Mouse (Mus musculus) MEL (cell line): ENCODE measurements at regions not wholly inside any gene's neighbourhood (a gene's known extent, or its start where the extent isn't known, plus 50 kb on each side); places are given as distances from the start of the nearest gene placed in this dataset.

Experiments used
- DNase-seq: peaks from one replicate; pipeline ENCODE4 v3.0.0; 2011; ENCODE audit warnings: low read depth, low spot score
- H3K27ac ChIP-seq: 2 replicates; pipeline ENCODE4 v1.5.1; 2012; ENCODE audit warnings: low read depth, mild to moderate bottlenecking, control low read depth, low read length, moderate library complexity; ENCODE audit not compliant: control insufficient read depth
- H3K27me3 ChIP-seq, 2 experiments: fragments of 150-350 bp in 1 of 2; sonication (generic) in 1 of 2; 2 replicates each; pipeline ENCODE4 v1.6.1; 2012; ENCODE audit warnings: low read length in 2 of 2, mild to moderate bottlenecking in 2 of 2, improper control_type of control experiment in 1 of 2, moderate library complexity in 1 of 2; ENCODE audit not compliant: insufficient read depth in 2 of 2, control insufficient read depth in 1 of 2
- H3K36me3 ChIP-seq, 2 experiments: 2 replicates each; pipeline ENCODE4 v1.6.1; 2012 to 2014; ENCODE audit warnings: low read length in 2 of 2, improper control_type of control experiment in 1 of 2, inconsistent platforms in 1 of 2, mild to moderate bottlenecking in 1 of 2; ENCODE audit not compliant: insufficient read depth in 2 of 2, control insufficient read depth in 1 of 2
- H3K4me1 ChIP-seq, 2 experiments: fragments of 150-350 bp in 1 of 2; sonication (generic) in 1 of 2; 2 replicates each; pipeline ENCODE4 v1.6.1; 2012; ENCODE audit warnings: low read length in 2 of 2, improper control_type of control experiment in 1 of 2, mild to moderate bottlenecking in 1 of 2; ENCODE audit not compliant: insufficient read depth in 2 of 2, control insufficient read depth in 1 of 2
- H3K4me3 ChIP-seq, 2 experiments: fragments of 150-350 bp in 1 of 2; sonication (generic) in 1 of 2; 2 replicates each; pipeline ENCODE4 v1.5.1; 2012; ENCODE audit warnings: low read depth in 2 of 2, low read length in 2 of 2, mild to moderate bottlenecking in 2 of 2, moderate library complexity in 2 of 2, control low read depth in 1 of 2, improper control_type of control experiment in 1 of 2; ENCODE audit not compliant: control insufficient read depth in 1 of 2, insufficient read depth in 1 of 2
- H3K79me2 ChIP-seq: 2 replicates; pipeline ENCODE4 v1.6.1; 2012; ENCODE audit warnings: mild to moderate bottlenecking, low read length, moderate library complexity; ENCODE audit not compliant: control insufficient read depth, poor library complexity, insufficient read depth
- H3K9ac ChIP-seq: 2 replicates; pipeline ENCODE4 v1.6.1; 2012; ENCODE audit warnings: low read depth, mild to moderate bottlenecking, control low read depth, low read length, moderate library complexity; ENCODE audit not compliant: control insufficient read depth, poor library complexity, severe bottlenecking
- H3K9me3 ChIP-seq: fragments of 150-350 bp; sonication (generic); replicated peaks from 2 replicates; pipeline ENCODE4 v1.6.1; 2012; ENCODE audit warnings: mild to moderate bottlenecking, low read length, improper control_type of control experiment, moderate library complexity; ENCODE audit not compliant: insufficient read depth
- CHD2 ChIP-seq: IDR thresholded peaks from 2 replicates; pipeline ENCODE4 v1.6.1; 2011; ENCODE audit warnings: low read length, improper control_type of control experiment
- ELF1 ChIP-seq: IDR thresholded peaks from 2 replicates; pipeline ENCODE4 v1.6.1; 2014; ENCODE audit warnings: low read depth, mild to moderate bottlenecking, inconsistent platforms, low read length, improper control_type of control experiment, moderate library complexity
- GABPA ChIP-seq: IDR thresholded peaks from 2 replicates; pipeline ENCODE4 v1.6.1; 2012; ENCODE audit warnings: low read depth, mild to moderate bottlenecking, inconsistent platforms, low read length, improper control_type of control experiment, moderate library complexity
- HCFC1 ChIP-seq: IDR thresholded peaks from 2 replicates; pipeline ENCODE4 v1.6.1; 2012; ENCODE audit warnings: low read depth, mild to moderate bottlenecking, inconsistent platforms, low read length, improper control_type of control experiment, moderate library complexity
- JUND ChIP-seq: IDR thresholded peaks from 2 replicates; pipeline ENCODE4 v1.6.1; 2011; ENCODE audit warnings: low read depth, mild to moderate bottlenecking, improper control_type of control experiment, low read length
- MAZ ChIP-seq: IDR thresholded peaks from 2 replicates; pipeline ENCODE4 v1.6.1; 2012; ENCODE audit warnings: low read depth, mild to moderate bottlenecking, inconsistent platforms, low read length, improper control_type of control experiment
- MYC ChIP-seq: IDR thresholded peaks from 2 replicates; pipeline ENCODE4 v1.6.1; 2011; ENCODE audit warnings: low read depth, mild to moderate bottlenecking, low read length, improper control_type of control experiment, moderate library complexity
- POLR2AphosphoS5 ChIP-seq: IDR thresholded peaks from 2 replicates; pipeline ENCODE4 v1.6.1; 2012; ENCODE audit warnings: low read depth, borderline replicate concordance, mild to moderate bottlenecking, inconsistent platforms, low read length, moderate library complexity, mixed read lengths
- SIN3A ChIP-seq: IDR thresholded peaks from 2 replicates; pipeline ENCODE4 v1.6.1; 2012; ENCODE audit warnings: low read length, improper control_type of control experiment, inconsistent platforms
- SMC3 ChIP-seq: IDR thresholded peaks from 2 replicates; pipeline ENCODE4 v1.6.1; 2011; ENCODE audit warnings: low read depth, low read length, improper control_type of control experiment
- TAL1 ChIP-seq: IDR thresholded peaks from 2 replicates; pipeline ENCODE4 v1.6.1; 2012; ENCODE audit warnings: mild to moderate bottlenecking, inconsistent platforms, low read length, moderate library complexity, mixed read lengths
- TBP ChIP-seq: IDR thresholded peaks from 2 replicates; pipeline ENCODE4 v1.8.0; 2011; ENCODE audit warnings: low read depth, low read length, improper control_type of control experiment
- TCF12 ChIP-seq: IDR thresholded peaks from 2 replicates; pipeline ENCODE4 v1.6.1; 2014; ENCODE audit warnings: low read depth, mild to moderate bottlenecking, inconsistent platforms, low read length, improper control_type of control experiment, moderate library complexity
- USF2 ChIP-seq, 2 experiments: IDR thresholded peaks; 2 replicates each; pipeline ENCODE4 v1.6.1; 2011 to 2012; ENCODE audit warnings: improper control_type of control experiment in 2 of 2, low read length in 2 of 2, borderline replicate concordance in 1 of 2, inconsistent platforms in 1 of 2, low read depth in 1 of 2, mild to moderate bottlenecking in 1 of 2; ENCODE audit not compliant: insufficient read depth in 1 of 2
- ZMIZ1 ChIP-seq: IDR thresholded peaks from 2 replicates; pipeline ENCODE4 v1.6.1; 2012; ENCODE audit warnings: low read depth, mild to moderate bottlenecking, inconsistent platforms, low read length, improper control_type of control experiment, moderate library complexity

- Histone ChIP-seq H3K9me3 (no peaks in the 10 kb centered on the region), H3K4me1 (no peaks in the 10 kb centered on the region), H3K27ac (no peak overlapping the region), H3K36me3 (no peaks in the 10 kb centered on the region), H3K79me2 (no peaks in the 10 kb centered on the region), H3K27me3 (no peaks in the 10 kb centered on the region), H3K4me3 (no peak overlapping the region), H3K9ac (no peak overlapping the region)
- no peak for DNase-seq
- TF ChIP-seq TBP (no peak), POLR2AphosphoS5 (no peak), CHD2 (no peak), MAZ (no peak), ZMIZ1 (no peak)
These were observed 102.2 kb upstream of the Kitl start for GRCm38 (mm10) chr10:99913001-99913845.

GRCm38 (mm10) chr10:99910011-99910723 lies 105.3 kb upstream of the Kitl start:
- no peaks in the 10 kb centered on the region for H3K36me3 ChIP-seq
- TF ChIP-seq SIN3A (no peak), ELF1 (no peak), HCFC1 (no peak), GABPA (no peak), JUND (no peak), MYC (no peak), USF2 (IDR thresholded peaks at IDR 0.05; ENCODE audit: borderline replicate concordance in 1 of 2, insufficient read depth in 1 of 2, low read depth in 1 of 2, low read length in 2 of 2) (no peak)
- H3K4me3 ChIP-seq = no peak overlapping the region
- no peaks in the 10 kb centered on the region for H3K27me3 ChIP-seq
- H3K27ac ChIP-seq = no peak overlapping the region
- DNase-seq = no peak
- H3K9ac ChIP-seq = no peak overlapping the region
- no peaks in the 10 kb centered on the region for H3K4me1 ChIP-seq
- no peaks in the 10 kb centered on the region for H3K9me3 ChIP-seq
- no peaks in the 10 kb centered on the region for H3K79me2 ChIP-seq

DNA sequence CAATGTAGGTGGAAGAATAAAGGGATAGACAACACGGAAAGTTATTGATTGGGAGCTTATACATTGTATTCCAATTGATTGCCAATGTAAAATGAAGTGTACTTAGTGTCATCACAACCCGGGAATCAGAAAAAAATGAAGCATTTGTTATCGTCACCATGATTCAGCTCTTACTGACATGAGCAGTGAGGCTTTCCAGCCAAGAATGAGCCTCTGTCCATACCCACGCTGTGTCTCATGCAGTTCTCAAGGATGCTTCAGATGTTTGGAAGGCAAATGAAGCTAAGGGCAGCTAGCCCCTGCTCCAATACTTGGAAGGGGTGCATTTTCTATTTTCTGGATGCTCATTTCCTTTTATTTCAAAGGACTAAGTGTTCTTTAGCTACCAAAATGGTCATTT lies 107.4 kb upstream of the Kitl start:
- H3K4me3 ChIP-seq = no peak overlapping the region
- no peak for DNase-seq
- H3K27me3 ChIP-seq = no peaks in the 10 kb centered on the region
- no peak for TF ChIP-seq TCF12
- no peak for TF ChIP-seq SMC3
- no peak for TF ChIP-seq TAL1
- H3K27ac ChIP-seq = no peak overlapping the region
- H3K9ac ChIP-seq = no peak overlapping the region
- no peaks in the 10 kb centered on the region for H3K9me3 ChIP-seq
- no peaks in the 10 kb centered on the region for H3K79me2 ChIP-seq
- H3K4me1 ChIP-seq = no peaks in the 10 kb centered on the region
- H3K36me3 ChIP-seq = no peaks in the 10 kb centered on the region
